Mouse (Mus musculus): ENCODE data around the gene Nadk2. TPM values are rescaled to one million over a fixed set of nuclear protein-coding genes. Genes with fewer than 3 reads are reported as not detected.

Gene Nadk2
- polyA plus RNA-seq, 1 experiment from 2014 or later: 36.8 TPM

- 91% methylated on average over 9 of the region's 9 CpGs for WGBS
- peaks cover 8% of the 10 kb centered on the region for H3K4me1 ChIP-seq (ENCODE audit: control insufficient read depth, insufficient read depth, low read length)
These were observed 11.7 kb downstream of the Nadk2 start for GRCm38 (mm10) chr15:9082753-9083152.

GRCm38 (mm10) chr15:9086813-9087212, 15.8 kb downstream of the Nadk2 start:
- Histone ChIP-seq H3K9ac (ENCODE audit: low read length) (no peak overlapping the region), H3K4me1 (ENCODE audit: control insufficient read depth, insufficient read depth, low read length) (peaks cover 4% of the 10 kb centered on the region), H3K4me3 (ENCODE audit: low read depth, low read length) (no peak overlapping the region), H3K9me3 (ENCODE audit: control insufficient read depth, low read length) (no peaks in the 10 kb centered on the region), H3K27me3 (ENCODE audit: control insufficient read depth, insufficient read depth, low read length) (no peaks in the 10 kb centered on the region), H3K27ac (ENCODE audit: low read depth, low read length) (no peak overlapping the region), H3K36me3 (ENCODE audit: control insufficient read depth, insufficient read depth, low read length) (no peaks in the 10 kb centered on the region), H3K4me2 (no peak overlapping the region)
- 54% methylated on average over 11 of the region's 11 CpGs for WGBS
- ATAC-seq (ENCODE audit: low FRiP score) (peak; percentile 72), DNase-seq (ENCODE audit: low spot score, missing footprints) (peak; percentile 85)

More at GRCm38 (mm10) chr15:9082753-9083152, 11.7 kb downstream of the Nadk2 start:
- Histone ChIP-seq H3K36me3 (ENCODE audit: control insufficient read depth, insufficient read depth, low read length) (no peaks in the 10 kb centered on the region), H3K27ac (ENCODE audit: low read depth, low read length) (no peak overlapping the region), H3K27me3 (ENCODE audit: control insufficient read depth, insufficient read depth, low read length) (no peaks in the 10 kb centered on the region), H3K4me3 (ENCODE audit: low read depth, low read length) (no peak overlapping the region), H3K4me2 (no peak overlapping the region), H3K9ac (ENCODE audit: low read length) (no peak overlapping the region), H3K9me3 (ENCODE audit: control insufficient read depth, low read length) (no peaks in the 10 kb centered on the region)
- ATAC-seq (ENCODE audit: low FRiP score) (no peak), DNase-seq (ENCODE audit: low spot score, missing footprints) (no peak)

GRCm38 (mm10) chr15:9087421-9087820, 16.4 kb downstream of the Nadk2 start:
- no peak for ATAC-seq (ENCODE audit: low FRiP score)
- 76% methylated on average over 5 of the region's 5 CpGs for whole genome bisulfite sequencing
- Histone ChIP-seq H3K4me3 (ENCODE audit: low read depth, low read length) (no peak overlapping the region), H3K36me3 (ENCODE audit: control insufficient read depth, insufficient read depth, low read length) (no peaks in the 10 kb centered on the region), H3K9me3 (ENCODE audit: control insufficient read depth, low read length) (no peaks in the 10 kb centered on the region), H3K4me2 (no peak overlapping the region), H3K9ac (ENCODE audit: low read length) (no peak overlapping the region), H3K27ac (ENCODE audit: low read depth, low read length) (no peak overlapping the region), H3K27me3 (ENCODE audit: control insufficient read depth, insufficient read depth, low read length) (no peaks in the 10 kb centered on the region), H3K4me1 (ENCODE audit: control insufficient read depth, insufficient read depth, low read length) (peaks cover 4% of the 10 kb centered on the region)
- DNase-seq (ENCODE audit: low spot score, missing footprints): no peak

GRCm38 (mm10) chr15:9087895-9088682, 17.0 kb downstream of the Nadk2 start:
- WGBS: 91% methylated on average over 17 of the region's 17 CpGs
- Histone ChIP-seq H3K27me3 (ENCODE audit: control insufficient read depth, insufficient read depth, low read length) (no peaks in the 10 kb centered on the region), H3K4me2 (no peak overlapping the region), H3K9ac (ENCODE audit: low read length) (no peak overlapping the region), H3K4me3 (ENCODE audit: low read depth, low read length) (no peak overlapping the region), H3K9me3 (ENCODE audit: control insufficient read depth, low read length) (no peaks in the 10 kb centered on the region), H3K27ac (ENCODE audit: low read depth, low read length) (no peak overlapping the region), H3K4me1 (ENCODE audit: control insufficient read depth, insufficient read depth, low read length) (peaks cover 4% of the 10 kb centered on the region), H3K36me3 (ENCODE audit: control insufficient read depth, insufficient read depth, low read length) (no peaks in the 10 kb centered on the region)
- ATAC-seq (ENCODE audit: low FRiP score) (no peak), DNase-seq (ENCODE audit: low spot score, missing footprints) (no peak)

GRCm38 (mm10) chr15:9088683-9089072, 17.6 kb downstream of the Nadk2 start:
- no peaks in the 10 kb centered on the region for H3K36me3 ChIP-seq (ENCODE audit: control insufficient read depth, insufficient read depth, low read length)
- H3K9ac ChIP-seq (ENCODE audit: low read length): no peak overlapping the region
- ATAC-seq (ENCODE audit: low FRiP score) (no peak), DNase-seq (ENCODE audit: low spot score, missing footprints) (no peak)
- H3K4me1 ChIP-seq (ENCODE audit: control insufficient read depth, insufficient read depth, low read length): peaks cover 4% of the 10 kb centered on the region
- WGBS: 73% methylated on average over 8 of the region's 8 CpGs
- no peak overlapping the region for H3K4me3 ChIP-seq (ENCODE audit: low read depth, low read length)
- H3K27me3 ChIP-seq (ENCODE audit: control insufficient read depth, insufficient read depth, low read length): no peaks in the 10 kb centered on the region
- H3K9me3 ChIP-seq (ENCODE audit: control insufficient read depth, low read length): no peaks in the 10 kb centered on the region
- no peak overlapping the region for H3K27ac ChIP-seq (ENCODE audit: low read depth, low read length)
- no peak overlapping the region for H3K4me2 ChIP-seq

GRCm38 (mm10) chr15:9089136-9089720, 18.2 kb downstream of the Nadk2 start:
- no peak for ATAC-seq (ENCODE audit: low FRiP score)
- Histone ChIP-seq H3K36me3 (ENCODE audit: control insufficient read depth, insufficient read depth, low read length) (no peaks in the 10 kb centered on the region), H3K4me1 (ENCODE audit: control insufficient read depth, insufficient read depth, low read length) (peaks cover 5% of the 10 kb centered on the region), H3K9me3 (ENCODE audit: control insufficient read depth, low read length) (no peaks in the 10 kb centered on the region), H3K9ac (ENCODE audit: low read length) (no peak overlapping the region), H3K27ac (ENCODE audit: low read depth, low read length) (no peak overlapping the region), H3K27me3 (ENCODE audit: control insufficient read depth, insufficient read depth, low read length) (no peaks in the 10 kb centered on the region), H3K4me3 (ENCODE audit: low read depth, low read length) (no peak overlapping the region), H3K4me2 (no peak overlapping the region)
- DNase-seq (ENCODE audit: low spot score, missing footprints): peak; percentile 81
- 18% methylated on average over 2 of the region's 2 CpGs for WGBS

- Histone ChIP-seq H3K4me3 (ENCODE audit: low read depth, low read length) (no peak overlapping the region), H3K27me3 (ENCODE audit: control insufficient read depth, insufficient read depth, low read length) (no peaks in the 10 kb centered on the region), H3K4me2 (no peak overlapping the region), H3K36me3 (ENCODE audit: control insufficient read depth, insufficient read depth, low read length) (no peaks in the 10 kb centered on the region), H3K9ac (ENCODE audit: low read length) (no peak overlapping the region), H3K9me3 (ENCODE audit: control insufficient read depth, low read length) (no peaks in the 10 kb centered on the region), H3K4me1 (ENCODE audit: control insufficient read depth, insufficient read depth, low read length) (peaks cover 11% of the 10 kb centered on the region), H3K27ac (ENCODE audit: low read depth, low read length) (no peak overlapping the region)
- ATAC-seq (ENCODE audit: low FRiP score) (no peak), DNase-seq (ENCODE audit: low spot score, missing footprints) (no peak)
- whole genome bisulfite sequencing: 94% methylated on average over 5 of the region's 5 CpGs
These were observed 19.6 kb downstream of the Nadk2 start for GRCm38 (mm10) chr15:9090662-9091061.

GRCm38 (mm10) chr15:9093598-9094365, 22.7 kb downstream of the Nadk2 start:
- Histone ChIP-seq H3K27ac (ENCODE audit: low read depth, low read length) (no peak overlapping the region), H3K4me1 (ENCODE audit: control insufficient read depth, insufficient read depth, low read length) (peaks cover 11% of the 10 kb centered on the region)
- peak; percentile 65 for ATAC-seq (ENCODE audit: low FRiP score)

GRCm38 (mm10) chr15:9094366-9094750, 23.3 kb downstream of the Nadk2 start:
- H3K4me3 ChIP-seq (ENCODE audit: low read depth, low read length): no peak overlapping the region
- H3K4me1 ChIP-seq (ENCODE audit: control insufficient read depth, insufficient read depth, low read length): peaks cover 8% of the 10 kb centered on the region
- 33% methylated on average over 13 of the region's 13 CpGs for WGBS
- no peak overlapping the region for H3K4me2 ChIP-seq
- no peaks in the 10 kb centered on the region for H3K27me3 ChIP-seq (ENCODE audit: control insufficient read depth, insufficient read depth, low read length)
- DNase-seq (ENCODE audit: low spot score, missing footprints) (peak; percentile 88), ATAC-seq (ENCODE audit: low FRiP score) (peak; percentile 96)
- no peak overlapping the region for H3K27ac ChIP-seq (ENCODE audit: low read depth, low read length)
- no peaks in the 10 kb centered on the region for H3K36me3 ChIP-seq (ENCODE audit: control insufficient read depth, insufficient read depth, low read length)
- H3K9ac ChIP-seq (ENCODE audit: low read length): no peak overlapping the region
- H3K9me3 ChIP-seq (ENCODE audit: control insufficient read depth, low read length): no peaks in the 10 kb centered on the region

More at GRCm38 (mm10) chr15:9093598-9094365, 22.7 kb downstream of the Nadk2 start:
- no peak for DNase-seq (ENCODE audit: low spot score, missing footprints)
- H3K4me3 ChIP-seq (ENCODE audit: low read depth, low read length): no peak overlapping the region
- H3K9me3 ChIP-seq (ENCODE audit: control insufficient read depth, low read length): no peaks in the 10 kb centered on the region
- no peak overlapping the region for H3K4me2 ChIP-seq
- no peak overlapping the region for H3K9ac ChIP-seq (ENCODE audit: low read length)
- WGBS: 75% methylated on average over 11 of the region's 11 CpGs
- H3K27me3 ChIP-seq (ENCODE audit: control insufficient read depth, insufficient read depth, low read length): no peaks in the 10 kb centered on the region
- no peaks in the 10 kb centered on the region for H3K36me3 ChIP-seq (ENCODE audit: control insufficient read depth, insufficient read depth, low read length)
